In genomic region chr7:133435596-133436357, GRCm38 (mm10) we compare ENCODE assay signal across 12 mouse cellular contexts.
DNase-seq lines count a peak whose midpoint lies in the region; ATAC-seq and TF ChIP-seq lines count a peak whose summit lies in the region.
"Had no signal": no experiment of that assay in that cellular context is flagged by ENCODE, and none has a peak within 500 bp of the region (broad histone marks: within the 10 kb centered on the region; RNA-seq: fewer than 3 reads in every experiment).

No protein-coding gene starts in this region.

- no peak overlapping the region for H3K27ac ChIP-seq in forebrain, postnatal 0 days (ENCODE audit: low read depth, low read length)
- no peak overlapping the region for H3K27ac ChIP-seq in forebrain, embryonic 13.5 days
- peak overlapping the region; percentile 74 for H3K27ac ChIP-seq in lung, embryonic 14.5 days (ENCODE audit: low read depth)
- H3K27ac ChIP-seq in stomach, postnatal 0 days (replicated peaks) = no peak overlapping the region
- H3K27ac ChIP-seq: limb, embryonic 13.5 days had no signal

- TF ChIP-seq CTCF in forebrain, postnatal 0 days (IDR thresholded peaks at IDR 0.05; ENCODE audit: low read depth) = peak; percentile 27; the same call in 1 of the 2 replicates
- TF ChIP-seq CTCF in lung, embryonic 14.5 days (IDR thresholded peaks at IDR 0.05; ENCODE audit: low read depth) = peak; percentile 30
- TF ChIP-seq CTCF in stomach, postnatal 0 days (IDR thresholded peaks at IDR 0.05; ENCODE audit: low read depth) = 0 out of 2 replicates have a peak, but pooled peaks have one; percentile 25

- no peaks in the 10 kb centered on the region for H3K9me3 ChIP-seq in forebrain, postnatal 0 days (ENCODE audit: low read length)
- H3K9me3 ChIP-seq in forebrain, embryonic 13.5 days (replicated peaks) = no peaks in the 10 kb centered on the region
- H3K9me3 ChIP-seq in lung, embryonic 14.5 days (ENCODE audit: low read depth, low read length) = no peaks in the 10 kb centered on the region
- no peaks in the 10 kb centered on the region for H3K9me3 ChIP-seq in stomach, postnatal 0 days (ENCODE audit: control insufficient read depth, low read length)
- H3K9me3 ChIP-seq: limb, embryonic 13.5 days had no signal

- H3K4me3 ChIP-seq in forebrain, postnatal 0 days (ENCODE audit: low read depth, low read length) = no peak overlapping the region
- H3K4me3 ChIP-seq in forebrain, embryonic 13.5 days = no peak overlapping the region
- H3K4me3 ChIP-seq in lung, embryonic 14.5 days (ENCODE audit: low read depth, low read length) = no peak overlapping the region
- no peak overlapping the region for H3K4me3 ChIP-seq in stomach, postnatal 0 days (ENCODE audit: low read depth, low read length)
- H3K4me3 ChIP-seq: limb, embryonic 13.5 days had no signal

- no peak for TF ChIP-seq EP300 in stomach, postnatal 0 days (optimal IDR thresholded peaks at IDR 0.05)

- no peak; the same call in 1 of the 2 replicates for ATAC-seq in forebrain, postnatal 0 days
- ATAC-seq in forebrain, embryonic 13.5 days = no peak
- peak; percentile 68 for ATAC-seq in lung, embryonic 14.5 days (ENCODE audit: insufficient read depth)
- ATAC-seq in stomach, postnatal 0 days (ENCODE audit: low FRiP score, low TSS enrichment) = no peak
- ATAC-seq: inflammation-experienced regulatory T-cells, adult 6 months had no signal

- no peaks in the 10 kb centered on the region for H3K27me3 ChIP-seq in forebrain, postnatal 0 days (ENCODE audit: insufficient read depth, low read length)
- no peaks in the 10 kb centered on the region for H3K27me3 ChIP-seq in forebrain, embryonic 13.5 days
- no peaks in the 10 kb centered on the region for H3K27me3 ChIP-seq in lung, embryonic 14.5 days (ENCODE audit: insufficient read depth, low read length)
- no peaks in the 10 kb centered on the region for H3K27me3 ChIP-seq in stomach, postnatal 0 days (ENCODE audit: control insufficient read depth, insufficient read depth, low read length)
- H3K27me3 ChIP-seq: limb, embryonic 13.5 days had no signal

- no peak for DNase-seq in forebrain, postnatal 0 days
- peak; percentile 91 for DNase-seq in lung, embryonic 14.5 days
- no peak for DNase-seq in lung, postnatal 25 days (ENCODE audit: low spot score)
- peak; percentile 64 for DNase-seq in lung, postnatal 10 days
- DNase-seq in stomach, postnatal 0 days (ENCODE audit: low spot score) = no peak
- no peak for DNase-seq in frontal cortex, postnatal 25 days (ENCODE audit: low spot score in 2 of 2)
- no peak for DNase-seq in cerebellum, postnatal 4 days (ENCODE audit: low spot score in 2 of 2)
- DNase-seq: right cerebral cortex, postnatal 4 days had no signal

- no peak overlapping the region for H3K9ac ChIP-seq in forebrain, postnatal 0 days
- H3K9ac ChIP-seq in forebrain, embryonic 13.5 days = no peak overlapping the region
- H3K9ac ChIP-seq in lung, embryonic 14.5 days = no peak overlapping the region
- no peak overlapping the region for H3K9ac ChIP-seq in stomach, postnatal 0 days (ENCODE audit: low read length)
- H3K9ac ChIP-seq: limb, embryonic 13.5 days had no signal

- WGBS in forebrain, postnatal 0 days = 50% methylated on average over 14 of the region's 14 CpGs
- 46% methylated on average over 14 of the region's 14 CpGs for WGBS in forebrain, embryonic 13.5 days
- WGBS in lung, embryonic 14.5 days = 40% methylated on average over 14 of the region's 14 CpGs
- 70% methylated on average over 14 of the region's 14 CpGs for WGBS in stomach, postnatal 0 days

- no peak overlapping the region for H3K4me2 ChIP-seq in forebrain, postnatal 0 days (ENCODE audit: low read depth)
- no peak overlapping the region for H3K4me2 ChIP-seq in forebrain, embryonic 13.5 days
- no peak overlapping the region for H3K4me2 ChIP-seq in lung, embryonic 14.5 days
- H3K4me2 ChIP-seq in stomach, postnatal 0 days (replicated peaks; ENCODE audit: low read depth) = no peak overlapping the region
- H3K4me2 ChIP-seq: heart, embryonic 11.5 days; limb, embryonic 13.5 days had no signal

- H3K36me3 ChIP-seq in forebrain, postnatal 0 days (ENCODE audit: insufficient read depth) = no peaks in the 10 kb centered on the region
- H3K36me3 ChIP-seq in forebrain, embryonic 13.5 days (ENCODE audit: poor library complexity, severe bottlenecking) = no peaks in the 10 kb centered on the region
- H3K36me3 ChIP-seq in lung, embryonic 14.5 days (ENCODE audit: insufficient read depth) = no peaks in the 10 kb centered on the region
- H3K36me3 ChIP-seq in stomach, postnatal 0 days (ENCODE audit: control insufficient read depth, insufficient read depth, low read length) = no peaks in the 10 kb centered on the region
- H3K36me3 ChIP-seq: limb, embryonic 13.5 days had no signal

- no peaks in the 10 kb centered on the region for H3K4me1 ChIP-seq in forebrain, postnatal 0 days (ENCODE audit: insufficient read depth)
- H3K4me1 ChIP-seq in forebrain, embryonic 13.5 days = peaks cover 40% of the 10 kb centered on the region
- H3K4me1 ChIP-seq in lung, embryonic 14.5 days (ENCODE audit: insufficient read depth) = peaks cover 10% of the 10 kb centered on the region
- H3K4me1 ChIP-seq in stomach, postnatal 0 days (replicated peaks; ENCODE audit: control insufficient read depth, insufficient read depth) = no peaks in the 10 kb centered on the region

Comparison
In these comparisons a context has a peak if more than half of its experiments do, and no peak if none do; other contexts are left out.
1. DNase-seq: peak in lung, embryonic 14.5 days (single experiment) and lung, postnatal 10 days (single experiment); none in forebrain, postnatal 0 days (single experiment), lung, postnatal 25 days (single experiment), stomach, postnatal 0 days (single experiment), frontal cortex, postnatal 25 days (0 of 2) and cerebellum, postnatal 4 days (0 of 2).
2. Peak in every context shown above with its lines, with median percentiles within 50 percentile points of each other: CTCF ChIP-seq.